ENCODE assay signal across 8 mouse cellular contexts in genomic region chr3:97657655-97658411, GRCm38 (mm10). TPM values are rescaled to one million over a fixed set of nuclear protein-coding genes. Genes with fewer than 3 reads are reported as not detected.
DNase-seq lines count a peak whose midpoint lies in the region; ATAC-seq and TF ChIP-seq lines count a peak whose summit lies in the region.

Gene Prkab2, plus strand, starts transcription at chr3:97658193.

- peak within 1 kb of the TSS; percentile 43 for H3K27ac ChIP-seq in bone marrow macrophage, adult 2 months (ENCODE audit: insufficient read depth, low read depth, low read length)
- peak within 1 kb of the TSS; percentile 60; the same call in 1 of the 2 replicates for H3K27ac ChIP-seq in embryonic fibroblast, embryonic 13.5 days (ENCODE audit: insufficient read depth, low read length)
- no peak within 1 kb of the TSS for H3K27ac ChIP-seq in kidney, embryonic 14.5 days (ENCODE audit: low read depth, low read length)
- H3K27ac ChIP-seq in limb, embryonic 15.5 days: peak within 1 kb of the TSS; percentile 77

- H3K4me2 ChIP-seq in kidney, embryonic 14.5 days (replicated peaks; ENCODE audit: low read depth, low read length): peak within 1 kb of the TSS; percentile 76
- H3K4me2 ChIP-seq in limb, embryonic 15.5 days: peak within 1 kb of the TSS; percentile 67

- no peaks in the 10 kb centered on the region for H3K9me3 ChIP-seq in kidney, embryonic 14.5 days (ENCODE audit: control insufficient read depth, low read length)
- H3K9me3 ChIP-seq in limb, embryonic 15.5 days: no peaks in the 10 kb centered on the region

- peak; percentile 96 for ATAC-seq in kidney, embryonic 14.5 days (ENCODE audit: low FRiP score, low TSS enrichment)
- ATAC-seq in limb, embryonic 15.5 days (ENCODE audit: insufficient number of reproducible peaks, low FRiP score, low TSS enrichment, low read depth): peak; percentile 92

- peaks cover 2% of the 10 kb centered on the region; the same call in 1 of the 2 replicates for H3K36me3 ChIP-seq in kidney, embryonic 14.5 days (ENCODE audit: control insufficient read depth, insufficient read depth, low read length)
- peaks cover 8% of the 10 kb centered on the region for H3K36me3 ChIP-seq in limb, embryonic 15.5 days

- 2% methylated on average over 51 of the region's 51 CpGs for WGBS in kidney, embryonic 14.5 days
- 2% methylated on average over 51 of the region's 51 CpGs for WGBS in limb, embryonic 15.5 days

- peak within 1 kb of the TSS; percentile 100 for H3K4me3 ChIP-seq in bone marrow macrophage, adult 2 months (ENCODE audit: insufficient read depth, low read length)
- peak within 1 kb of the TSS; percentile 63 for H3K4me3 ChIP-seq in embryonic fibroblast, embryonic 13.5 days (ENCODE audit: insufficient read depth, low read length)
- peak within 1 kb of the TSS; percentile 91 for H3K4me3 ChIP-seq in kidney, embryonic 14.5 days (ENCODE audit: low read length)
- peak within 1 kb of the TSS; percentile 95 for H3K4me3 ChIP-seq in limb, embryonic 15.5 days

- TF ChIP-seq POLR2A in bone marrow macrophage, adult 2 months (IDR thresholded peaks at IDR 0.05; ENCODE audit: borderline replicate concordance, low read depth, low read length): peak; percentile 83; the same call in 1 of the 2 replicates
- peak; percentile 88 for TF ChIP-seq POLR2A in embryonic fibroblast, embryonic 13.5 days (IDR thresholded peaks at IDR 0.05; ENCODE audit: low read depth, low read length)

- peaks cover 21% of the 10 kb centered on the region for H3K4me1 ChIP-seq in bone marrow macrophage, adult 2 months (ENCODE audit: control insufficient read depth, insufficient read depth, low read length)
- H3K4me1 ChIP-seq in embryonic fibroblast, embryonic 13.5 days (ENCODE audit: control insufficient read depth, insufficient read depth, low read length): no peaks in the 10 kb centered on the region; the same call in 1 of the 2 replicates
- H3K4me1 ChIP-seq in kidney, embryonic 14.5 days (ENCODE audit: control insufficient read depth, insufficient read depth, low read length): peaks cover 6% of the 10 kb centered on the region
- peaks cover 20% of the 10 kb centered on the region for H3K4me1 ChIP-seq in limb, embryonic 15.5 days

- DNase-seq in A20 (ENCODE audit: low read depth, low spot score): peak; percentile 98
- DNase-seq in heart, adult 9 months (ENCODE audit: low spot score in 2 of 2): peak; percentile 99
- peak; percentile 94 to 96 for DNase-seq in monocyte, adult 2 months (ENCODE audit: low read depth in 1 of 2, low spot score in 2 of 2)
- peak; percentile 97 for DNase-seq in spleen, postnatal 36 days (ENCODE audit: low spot score in 2 of 2)

- no peak for TF ChIP-seq CTCF in bone marrow macrophage, adult 2 months (IDR thresholded peaks at IDR 0.05; ENCODE audit: low read depth, low read length)
- no peak for TF ChIP-seq CTCF in embryonic fibroblast, embryonic 13.5 days (IDR thresholded peaks at IDR 0.05; ENCODE audit: borderline replicate concordance, insufficient read depth, low read length)

- 0 out of 2 replicates have a peak, but pooled peaks cover 3% of the 10 kb centered on the region for H3K27me3 ChIP-seq in kidney, embryonic 14.5 days (ENCODE audit: control insufficient read depth, insufficient read depth, low read length)
- H3K27me3 ChIP-seq in limb, embryonic 15.5 days: no peaks in the 10 kb centered on the region

- H3K9ac ChIP-seq in kidney, embryonic 14.5 days (ENCODE audit: low read depth, low read length): peak within 1 kb of the TSS; percentile 63
- peak within 1 kb of the TSS; percentile 70 for H3K9ac ChIP-seq in limb, embryonic 15.5 days

RNA-seq across cellular contexts. Expression of gene Prkab2, which starts in this region (rescaled TPM):
- polyA plus RNA-seq in bone marrow macrophage, adult 2 months (2012; ENCODE audit: insufficient read depth, insufficient read length, missing spikeins): 8.5 and 9.0 TPM in 2 replicates
- 23.8 and 30.2 TPM in 2 replicates for polyA plus RNA-seq in embryonic fibroblast, embryonic 13.5 days (2011; ENCODE audit: insufficient read length, low read depth, missing spikeins)
- polyA plus RNA-seq in kidney, embryonic 14.5 days (2014; fragmentation: Nextera tagmentation; extraction: Ambion mirVana): 3.1 and 4.6 TPM in 2 replicates
- 7.4 and 8.5 TPM in 2 replicates for polyA plus RNA-seq in limb, embryonic 15.5 days (2015; fragmentation: Nextera tagmentation; extraction: Ambion mirVana)
